Mouse (Mus musculus) limb, embryonic 14.5 days (tissue): ENCODE results near the gene Fzd4. TPM values are rescaled to one million over a fixed set of nuclear protein-coding genes. Genes with fewer than 3 reads are reported as not detected.

Experiments
- ATAC-seq: fragments of 200-750 bp; cut with Nextera tagmentation; 2 replicates; pipeline ENCODE4 v1.8.0; 2017; ENCODE audit warnings: low read depth, moderate number of reproducible peaks, moderate TSS enrichment; ENCODE audit not compliant: low FRiP score
- DNase-seq: peaks from one replicate; pipeline ENCODE4 v3.0.0-alpha.2; 2015; ENCODE audit warnings: low spot score
- H3K27ac ChIP-seq: fragments of 300-500 bp; sonication (generic); replicated peaks from 2 replicates; pipeline ENCODE4 v1.5.1; 2014; ENCODE audit warnings: low read depth, mild to moderate bottlenecking, low read length, moderate library complexity, mixed read lengths
- H3K27me3 ChIP-seq: fragments of 300-500 bp; sonication (generic); 2 replicates; pipeline ENCODE4 v1.6.1; 2014; ENCODE audit warnings: low read length, mixed read lengths; ENCODE audit not compliant: control insufficient read depth, insufficient read depth
- H3K36me3 ChIP-seq: fragments of 300-500 bp; sonication (generic); 2 replicates; pipeline ENCODE4 v1.6.1; 2014; ENCODE audit warnings: mild to moderate bottlenecking, low read length, moderate library complexity, mixed read lengths; ENCODE audit not compliant: control insufficient read depth, insufficient read depth
- H3K4me1 ChIP-seq: fragments of 300-500 bp; sonication (generic); 2 replicates; pipeline ENCODE4 v1.6.1; 2014; ENCODE audit warnings: antibody characterized with exemption, low read length, mixed read lengths; ENCODE audit not compliant: control insufficient read depth, insufficient read depth
- H3K4me2 ChIP-seq: fragments of 300-500 bp; sonication (generic); replicated peaks from 2 replicates; pipeline ENCODE4 v1.6.1; 2014; ENCODE audit warnings: low read depth, mild to moderate bottlenecking, low read length, moderate library complexity; ENCODE audit not compliant: severe bottlenecking
- H3K4me3 ChIP-seq: fragments of 300-500 bp; sonication (generic); replicated peaks from 2 replicates; pipeline ENCODE4 v1.5.1; 2014; ENCODE audit warnings: low read length
- H3K9ac ChIP-seq: fragments of 300-500 bp; sonication (generic); 2 replicates; pipeline ENCODE4 v1.6.1; 2014; ENCODE audit warnings: mild to moderate bottlenecking, low read depth, low read length, moderate library complexity; ENCODE audit not compliant: severe bottlenecking
- H3K9me3 ChIP-seq: fragments of 300-500 bp; sonication (generic); 2 replicates; pipeline ENCODE4 v1.6.1; 2016; ENCODE audit warnings: low read length; ENCODE audit not compliant: control insufficient read depth
- POLR2A ChIP-seq: fragments of 200-500 bp; IDR thresholded peaks from 2 replicates; pipeline ENCODE4 v1.8.0; 2012; ENCODE audit warnings: inconsistent platforms, mild to moderate bottlenecking, moderate library complexity, borderline replicate concordance; ENCODE audit not compliant: insufficient read depth, insufficient read length; ENCODE audit errors: extremely low read depth
- WGBS: fragments of 180-500 bp; shearing (Covaris S2); extraction: QIAGEN DNeasy Blood & Tissue Kit; methylation state at CpG from one replicate; pipeline ENCODE4 v1.1.7; 2014; 5-methylcytosine and 5-hydroxymethylcytosine counted together
- polyA plus RNA-seq, 2 experiments: library from polyadenylated mRNA; depleted of rRNA in 1 of 2; stranded (reverse) in 1 of 2; unstranded in 1 of 2; fragments of >200 nt; fragmentation: Nextera tagmentation in 1 of 2; extraction: Ambion mirVana in 1 of 2; gene quantifications; 2 replicates each; pipeline versions ENCODE4 v1.2.1 to v1.2.3; 2012 to 2014

Gene Fzd4
- polyA plus RNA-seq, 2 experiments, result 20.2 to 23.6 TPM

DNA sequence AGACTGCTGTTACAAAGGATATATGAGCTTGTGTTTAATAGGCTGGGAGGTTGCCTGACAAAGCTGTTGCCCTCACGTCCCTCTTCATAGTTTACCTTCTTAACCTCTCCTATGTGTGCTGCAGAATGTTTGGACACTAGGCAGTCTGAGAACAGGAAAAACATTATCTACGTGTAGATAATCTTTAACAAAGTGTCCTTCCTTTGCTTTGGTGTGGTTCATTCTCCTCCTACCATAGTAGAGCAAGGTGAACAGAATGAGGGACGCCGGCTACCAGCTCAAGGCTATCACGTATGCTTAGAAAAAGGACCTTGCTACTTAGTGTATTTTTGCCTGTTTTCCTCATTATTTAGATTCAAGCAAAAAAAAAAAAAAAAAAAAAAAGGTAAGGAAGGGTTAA, 24.6 kb downstream of the Fzd4 start:
- no peak for ATAC-seq
- 85% methylated on average over 5 of the region's 5 CpGs for WGBS
- Histone ChIP-seq H3K27ac (no peak overlapping the region), H3K36me3 (no peaks in the 10 kb centered on the region), H3K4me2 (no peak overlapping the region), H3K9me3 (no peaks in the 10 kb centered on the region), H3K4me1 (peaks cover 5% of the 10 kb centered on the region; the same call in 1 of the 2 replicates), H3K4me3 (no peak overlapping the region), H3K9ac (no peak overlapping the region), H3K27me3 (no peaks in the 10 kb centered on the region)
- no peak for DNase-seq
- no peak for TF ChIP-seq POLR2A

DNA sequence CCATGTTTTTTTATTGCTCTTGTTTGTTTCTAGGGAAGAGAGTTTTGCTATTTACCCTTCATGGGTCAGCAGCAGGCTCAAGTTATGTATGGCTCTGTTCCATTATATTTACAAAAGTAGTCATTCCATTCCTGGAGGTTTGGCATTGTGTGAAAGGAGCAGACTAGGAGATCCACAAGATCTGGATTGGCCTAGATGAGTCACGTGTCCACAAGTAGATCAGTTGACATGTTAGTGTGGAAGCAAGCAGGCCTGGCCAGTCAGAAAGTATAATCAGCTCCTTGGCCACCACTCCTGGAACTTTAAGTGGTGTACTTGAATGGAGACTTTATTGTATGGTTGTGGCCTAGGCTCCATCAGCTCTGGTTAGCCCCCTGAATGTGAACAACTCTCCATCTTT, 25.2 kb downstream of the Fzd4 start:
- peaks cover 5% of the 10 kb centered on the region; the same call in 1 of the 2 replicates for H3K4me1 ChIP-seq
- no peak overlapping the region for H3K27ac ChIP-seq
- no peak overlapping the region for H3K4me2 ChIP-seq
- WGBS, result 85% methylated on average over 1 of the region's 1 CpGs
- no peak for TF ChIP-seq POLR2A
- H3K9ac ChIP-seq, result no peak overlapping the region
- no peak overlapping the region for H3K4me3 ChIP-seq
- no peaks in the 10 kb centered on the region for H3K36me3 ChIP-seq
- DNase-seq, result no peak
- H3K27me3 ChIP-seq, result no peaks in the 10 kb centered on the region
- ATAC-seq, result no peak
- no peaks in the 10 kb centered on the region for H3K9me3 ChIP-seq

DNA sequence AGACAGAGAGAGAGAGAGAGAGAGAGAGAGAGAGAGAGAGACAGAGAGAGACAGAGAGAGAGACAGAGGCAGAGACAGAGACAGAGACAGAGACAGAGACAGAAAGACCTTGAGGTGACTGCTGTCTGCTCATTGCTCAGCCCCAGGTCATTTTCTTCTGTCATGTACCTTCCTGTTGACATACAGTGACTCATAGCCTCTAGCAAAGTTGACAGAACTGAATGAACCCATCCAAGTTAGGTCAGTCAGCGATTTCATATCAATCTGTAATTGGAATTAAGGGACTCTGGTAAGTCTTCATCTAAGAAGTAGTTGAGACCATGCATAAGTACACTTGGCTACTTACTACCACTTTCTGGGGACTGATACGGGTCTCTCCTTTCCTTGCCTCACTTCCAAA, 27.0 kb downstream of the Fzd4 start:
- peaks cover 5% of the 10 kb centered on the region; the same call in 1 of the 2 replicates for H3K4me1 ChIP-seq
- WGBS, result 86% methylated on average over 2 of the region's 2 CpGs

DNA sequence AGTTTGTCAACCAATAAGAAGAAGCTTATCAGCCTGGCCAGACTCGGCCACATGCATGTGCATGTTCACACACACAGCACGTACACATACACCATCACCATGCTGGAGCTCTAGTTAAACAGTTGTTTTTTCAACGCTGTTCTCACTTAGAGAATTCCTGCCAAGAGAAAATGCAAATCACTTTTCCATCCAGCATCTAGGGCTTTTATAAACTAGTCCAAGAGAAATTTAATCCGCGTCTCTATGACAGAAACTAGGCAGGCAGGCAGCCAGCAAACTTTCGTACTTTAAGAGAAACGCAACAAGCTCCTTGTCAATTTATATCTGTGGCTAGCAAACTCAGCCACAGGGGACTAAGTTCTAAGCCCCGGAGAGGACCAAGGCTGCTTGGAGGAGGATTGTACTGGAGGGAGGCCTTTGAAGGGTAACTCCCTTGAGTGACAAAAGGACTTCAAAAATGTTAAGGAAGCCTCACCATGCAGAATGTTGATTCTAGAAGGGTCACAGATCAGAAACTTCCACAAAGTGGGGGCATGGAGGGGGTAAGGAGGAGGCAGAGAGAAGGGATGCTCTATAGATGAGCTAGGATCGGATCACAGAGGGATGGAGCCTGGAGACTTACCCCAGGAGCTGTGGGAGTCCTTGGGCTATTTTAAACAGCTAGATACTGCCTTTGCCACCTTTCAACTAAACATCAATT, 29.2 kb downstream of the Fzd4 start:
- Histone ChIP-seq H3K4me2 (no peak overlapping the region), H3K4me1 (peaks cover 5% of the 10 kb centered on the region), H3K36me3 (no peaks in the 10 kb centered on the region), H3K27me3 (no peaks in the 10 kb centered on the region), H3K9ac (no peak overlapping the region), H3K27ac (peak overlapping the region; percentile 63; the same call in 1 of the 2 replicates), H3K4me3 (no peak overlapping the region), H3K9me3 (no peaks in the 10 kb centered on the region)
- WGBS, result 41% methylated on average over 9 of the region's 9 CpGs
- no peak for TF ChIP-seq POLR2A
- ATAC-seq, result peak; percentile 47; the same call in 1 of the 2 replicates
- DNase-seq, result peak; percentile 88

More for the DNA sequence above, 27.0 kb downstream of the Fzd4 start:
- ATAC-seq (no peak), DNase-seq (no peak)
- Histone ChIP-seq H3K27ac (no peak overlapping the region), H3K4me2 (no peak overlapping the region), H3K4me3 (no peak overlapping the region), H3K36me3 (no peaks in the 10 kb centered on the region), H3K9ac (no peak overlapping the region), H3K27me3 (no peaks in the 10 kb centered on the region), H3K9me3 (no peaks in the 10 kb centered on the region)
- TF ChIP-seq POLR2A, result no peak

DNA sequence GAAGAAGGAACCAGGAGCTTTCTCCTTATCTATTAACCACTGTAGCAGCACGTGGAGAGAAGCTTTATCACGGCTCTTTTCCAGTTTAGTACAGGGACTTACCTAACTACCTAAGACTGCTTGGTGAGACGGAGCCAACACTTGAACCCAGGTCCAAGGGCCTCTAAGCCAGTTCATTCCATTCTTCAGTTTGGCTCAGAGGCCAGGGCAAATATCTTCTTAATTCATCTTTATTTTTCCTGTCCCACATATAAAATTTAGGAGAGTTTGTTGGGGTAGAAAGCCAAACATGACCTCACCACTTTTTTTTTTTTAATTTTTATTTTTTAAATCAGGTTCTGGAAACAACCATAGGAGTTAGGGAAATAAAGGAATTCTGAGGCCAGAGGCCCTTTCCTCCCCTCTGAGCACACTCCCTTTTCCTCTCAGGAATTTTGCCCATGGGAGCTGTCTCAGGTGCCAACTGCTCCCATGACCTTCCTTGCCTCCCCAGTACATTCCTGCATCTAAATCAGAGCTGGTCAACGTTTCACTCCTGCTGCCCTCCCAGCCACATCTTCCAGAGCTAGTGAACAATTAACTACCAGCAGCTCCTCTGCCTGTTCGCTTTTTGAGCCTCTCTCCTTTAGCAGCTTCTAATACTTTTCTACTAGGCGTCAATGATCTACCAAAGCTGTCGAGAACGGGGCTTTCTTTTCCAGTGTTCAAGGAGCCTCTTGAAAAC, 29.9 kb downstream of the Fzd4 start:
- Histone ChIP-seq H3K4me1 (peaks cover 5% of the 10 kb centered on the region), H3K27me3 (no peaks in the 10 kb centered on the region), H3K4me2 (no peak overlapping the region), H3K9me3 (no peaks in the 10 kb centered on the region), H3K36me3 (no peaks in the 10 kb centered on the region), H3K27ac (no peak overlapping the region; the same call in 1 of the 2 replicates), H3K9ac (no peak overlapping the region), H3K4me3 (no peak overlapping the region)
- no peak for TF ChIP-seq POLR2A
- WGBS, result 55% methylated on average over 8 of the region's 8 CpGs
- DNase-seq, result no peak
- no peak for ATAC-seq
